Mouse (Mus musculus) hindbrain, embryonic 12.5 days (tissue): Measurements from ENCODE around the gene Gm7682. TPM values are rescaled to one million over a fixed set of nuclear protein-coding genes. Genes with fewer than 3 reads are reported as not detected.
"Not testable (repeated sequence)": the region's sequence is repeated elsewhere in the genome, so short reads cannot be mapped to it uniquely, and the experiment has no call there.

Experiments used
- ATAC-seq: fragments of 200-750 bp; cut with Nextera tagmentation; 2 replicates; pipeline ENCODE4 v1.8.0; 2017; ENCODE audit warnings: moderate TSS enrichment; ENCODE audit not compliant: low FRiP score
- H3K27ac ChIP-seq: fragments of 300-500 bp; sonication (generic); 2 replicates; pipeline ENCODE4 v1.5.1; 2016; ENCODE audit warnings: mild to moderate bottlenecking
- H3K27me3 ChIP-seq: fragments of 300-500 bp; sonication (generic); 2 replicates; pipeline ENCODE4 v1.6.1; 2016; ENCODE audit warnings: mild to moderate bottlenecking
- H3K36me3 ChIP-seq: fragments of 300-500 bp; sonication (generic); 2 replicates; pipeline ENCODE4 v1.6.1; 2016; ENCODE audit warnings: mild to moderate bottlenecking
- H3K4me1 ChIP-seq: fragments of 300-500 bp; sonication (generic); 2 replicates; pipeline ENCODE4 v1.6.1; 2016
- H3K4me2 ChIP-seq: fragments of 300-500 bp; sonication (generic); replicated peaks from 2 replicates; pipeline ENCODE4 v1.6.1; 2016; ENCODE audit warnings: mild to moderate bottlenecking
- H3K4me3 ChIP-seq: fragments of 300-500 bp; sonication (generic); 2 replicates; pipeline ENCODE4 v1.5.1; 2016; ENCODE audit warnings: mild to moderate bottlenecking
- H3K9ac ChIP-seq: fragments of 300-500 bp; sonication (generic); 2 replicates; pipeline ENCODE4 v1.6.1; 2016; ENCODE audit warnings: mild to moderate bottlenecking, moderate library complexity
- H3K9me3 ChIP-seq: fragments of 300-500 bp; sonication (generic); replicated peaks from 2 replicates; pipeline ENCODE4 v1.6.1; 2016; ENCODE audit warnings: mild to moderate bottlenecking
- WGBS: fragments of 180-500 bp; shearing (Covaris S2); methylation state at CpG from one replicate; pipeline ENCODE4 v1.1.7; 2016; 5-methylcytosine and 5-hydroxymethylcytosine counted together
- polyA plus RNA-seq: library from polyadenylated mRNA; unstranded; fragments of >200 nt; fragmentation: Nextera tagmentation; extraction: Ambion mirVana; gene quantifications from 2 replicates; pipeline ENCODE4 v1.2.1, GENCODE M21; 2016

The Gm7682 gene
- not detected in 2 replicates for polyA plus RNA-seq

DNA sequence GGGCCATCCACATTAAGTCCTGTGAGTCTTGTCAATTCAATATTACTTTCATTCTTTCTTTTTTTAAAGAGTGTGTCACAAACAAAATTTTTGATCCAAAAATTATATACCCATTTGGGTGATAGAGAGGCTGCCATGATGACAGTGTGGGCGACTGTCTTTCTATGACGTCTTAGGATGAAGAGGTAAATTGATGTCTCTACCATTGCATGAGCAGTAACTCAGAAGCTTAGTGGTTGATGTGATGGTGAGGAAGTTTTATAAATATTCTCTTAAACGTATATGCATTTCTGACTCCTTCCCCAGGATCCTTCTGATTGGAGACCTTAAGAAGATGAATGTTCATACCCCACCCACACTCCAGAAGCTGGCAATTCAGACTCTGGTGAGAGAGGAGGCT is at the start of gene Gm7682:
TSS of gene Gm7682 (plus strand) at position 301 of the 400 bp plus-strand sequence.
- not testable (repeated sequence) for H3K4me1 ChIP-seq, H3K9me3 ChIP-seq, H3K36me3 ChIP-seq, H3K4me3 ChIP-seq, ATAC-seq, H3K27me3 ChIP-seq, H3K4me2 ChIP-seq, H3K27ac ChIP-seq, H3K9ac ChIP-seq
- WGBS, result no CpG with 5 or more reads among the region's 3 CpGs

Other genes with a start within 250 kb of the Gm7682 start
- gene Gm3106, start 227.8 kb upstream of the Gm7682 start, polyA plus RNA-seq, result not detected in 2 replicates
- not detected in 2 replicates for gene A430089I19Rik, start 139.0 kb upstream of the Gm7682 start, polyA plus RNA-seq
- gene Gm6502, start 131.3 kb upstream of the Gm7682 start, polyA plus RNA-seq, result not detected in 2 replicates
- gene AA792892, start 106.0 kb upstream of the Gm7682 start, polyA plus RNA-seq, result not detected in 2 replicates
- gene Gm3139, start 80.5 kb downstream of the Gm7682 start, polyA plus RNA-seq, result not detected in 2 replicates
- gene Gm3147, start 170.6 kb downstream of the Gm7682 start, polyA plus RNA-seq, result not detected in 2 replicates
- gene Gm6509, start 178.2 kb downstream of the Gm7682 start, polyA plus RNA-seq, result not detected in 2 replicates
- gene Gm6205, start 202.6 kb downstream of the Gm7682 start, polyA plus RNA-seq, result not detected in 2 replicates